Mouse (Mus musculus): ENCODE results near the gene Tmem140.

Gene Tmem140

DNA sequence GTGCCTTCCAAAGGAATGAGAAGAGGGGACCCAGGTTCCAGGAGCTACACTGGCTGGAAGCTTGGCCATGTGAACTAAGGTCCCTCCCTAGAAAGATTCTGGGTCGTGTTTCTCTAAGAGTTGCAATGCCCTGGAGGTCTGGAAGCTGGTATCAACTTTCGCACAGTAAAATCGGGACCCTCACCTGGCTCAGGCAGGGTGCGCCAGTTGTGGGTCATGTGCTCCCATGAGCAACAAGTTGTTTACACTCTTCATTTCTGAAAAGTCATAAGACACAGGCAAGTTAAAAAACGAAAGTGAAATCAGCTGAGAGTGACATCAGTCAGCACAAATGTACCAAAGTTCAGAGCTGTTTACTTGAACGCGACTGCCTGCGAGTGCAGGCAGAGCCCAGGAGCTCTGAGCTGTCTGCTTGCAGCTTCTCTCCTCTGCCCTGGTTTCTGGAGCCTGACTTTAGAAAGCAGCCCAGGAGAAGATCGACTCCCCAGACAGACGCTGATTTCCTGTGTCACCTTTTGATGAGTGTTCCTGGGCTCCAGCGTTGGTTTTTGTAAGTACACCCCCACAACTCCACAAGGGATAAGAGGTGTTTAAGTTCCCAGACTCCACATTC, at the start of gene Tmem140:
Tmem140 (plus strand) TSS at position 356 of the 613 bp plus-strand sequence.
- in situ Hi-C loops (cut with MboI, MseI) = no loop called here

DNA sequence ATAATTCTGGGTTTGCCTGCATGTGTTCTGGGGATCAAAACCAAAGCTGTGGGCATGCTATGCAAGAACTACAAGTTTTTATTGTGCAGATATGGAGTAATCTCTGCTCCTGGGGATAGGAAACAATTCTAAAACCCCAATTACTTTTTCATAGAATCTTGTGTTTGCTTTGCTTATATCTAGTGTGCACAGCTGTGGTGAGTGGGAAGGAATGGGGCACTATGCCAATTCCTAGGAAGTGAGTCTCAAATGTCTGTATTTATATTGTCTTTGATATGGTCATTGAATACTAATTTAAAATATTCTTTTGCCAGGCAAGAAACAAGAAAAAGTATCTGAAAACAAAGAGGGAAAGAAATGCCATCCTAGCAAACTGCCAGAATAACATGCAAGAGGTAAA, 38.5 kb upstream of the Tmem140 start:
- in situ Hi-C loops (cut with MboI, MseI) = no loop called here

DNA sequence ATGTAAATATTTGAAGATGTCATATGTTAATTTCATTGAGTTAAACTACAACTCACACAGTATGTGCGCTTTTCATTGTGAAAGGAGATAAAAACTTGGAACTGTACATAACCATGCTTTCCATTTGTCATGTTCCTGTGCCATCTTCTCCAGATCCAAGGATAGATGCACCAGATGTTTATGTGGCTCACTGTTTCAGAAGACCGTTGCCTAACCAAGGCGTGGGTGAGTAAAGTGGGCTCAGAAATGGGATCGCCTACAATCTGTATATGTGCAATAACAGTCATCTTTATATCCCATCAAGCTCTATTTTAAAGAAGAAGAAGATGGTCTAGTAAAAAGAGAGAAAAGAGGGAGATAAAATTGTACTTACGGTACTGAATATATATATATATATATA, 30.6 kb upstream of the Tmem140 start:
- in situ Hi-C loops (cut with MboI, MseI) = no loop called here

DNA sequence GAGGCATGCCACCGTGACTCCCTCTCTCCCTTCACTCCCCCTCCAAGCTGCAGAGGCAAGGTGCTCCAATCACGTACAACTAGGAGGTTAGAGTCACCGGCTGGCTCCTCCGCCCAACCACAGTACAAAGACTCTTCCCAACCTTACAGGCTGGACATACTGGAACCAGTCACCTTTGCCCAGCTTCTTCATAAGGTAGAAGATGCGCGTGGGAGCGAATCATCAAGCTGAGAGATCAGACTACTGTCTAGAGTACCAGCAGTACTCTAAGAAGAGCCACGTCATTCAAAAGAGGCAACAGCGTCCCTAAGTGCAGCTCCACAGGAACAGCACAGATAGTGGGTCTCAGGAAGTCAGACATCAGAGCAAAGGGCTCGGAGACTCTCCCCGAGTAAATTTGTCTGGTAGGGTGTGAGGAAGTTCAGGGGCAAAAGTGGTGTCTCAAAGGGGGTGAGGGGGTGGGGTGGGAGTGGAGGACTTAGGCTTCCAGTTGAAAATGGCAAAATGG, 1.3 kb upstream of the Tmem140 start:
- in situ Hi-C loops (cut with MboI, MseI) = no loop called here

DNA sequence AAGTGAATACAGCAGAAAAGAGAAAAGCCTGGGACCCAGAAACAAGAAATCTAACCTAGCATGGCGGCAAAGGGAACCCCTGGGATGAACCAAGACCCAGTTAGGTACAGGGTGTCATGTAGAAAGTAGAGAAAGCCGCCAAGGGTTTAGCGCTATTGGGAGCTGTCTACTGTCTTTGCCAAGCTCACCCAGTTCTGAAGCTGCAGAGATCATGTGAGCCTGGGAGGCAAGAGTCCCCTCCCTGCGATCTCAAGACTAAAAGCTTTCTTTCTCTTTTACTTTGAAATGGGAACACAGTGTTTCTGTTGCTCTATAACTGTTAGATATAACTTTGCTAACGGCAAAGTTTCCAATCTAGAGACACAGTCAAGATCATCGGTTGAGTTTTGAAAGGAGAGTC, 565 bp upstream of the Tmem140 start:
- in situ Hi-C loops (cut with MboI, MseI) = no loop called here

DNA sequence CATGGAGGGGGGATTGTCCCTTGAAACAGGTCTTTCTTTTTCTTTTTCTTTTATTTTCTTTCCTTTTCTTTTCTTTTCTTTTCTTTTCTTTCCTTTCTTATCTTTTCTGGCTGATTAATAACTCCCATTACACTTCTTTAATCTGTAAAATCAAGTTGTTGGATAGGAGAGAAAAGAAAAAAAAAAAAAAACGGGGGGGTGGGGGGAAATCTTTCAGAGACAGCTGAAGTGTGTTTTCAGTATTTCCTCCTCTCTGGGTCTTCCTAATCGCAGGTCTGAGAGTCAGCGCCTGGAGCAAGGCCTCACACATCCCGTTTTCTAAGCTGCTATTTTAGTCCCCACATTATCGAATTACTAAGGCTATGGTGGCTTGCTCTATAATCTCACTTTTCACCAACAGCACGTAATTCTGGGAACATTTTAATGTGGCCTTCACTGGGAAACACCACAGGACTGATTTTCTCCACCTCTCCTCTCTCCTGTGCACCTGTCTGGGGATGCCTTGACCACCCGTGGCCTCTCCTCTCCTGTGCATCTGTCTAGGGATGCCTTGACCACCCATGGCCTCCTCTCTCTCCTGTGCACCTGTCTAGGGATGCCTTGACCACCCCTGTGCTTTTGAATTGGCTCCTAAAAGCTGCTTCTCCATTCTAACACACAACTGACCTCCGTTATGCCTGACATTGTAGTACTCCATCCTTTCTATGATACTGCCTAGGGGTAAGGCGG, 1.0 kb downstream of the Tmem140 start:
- in situ Hi-C loops (cut with MboI, MseI) = no loop called here

DNA sequence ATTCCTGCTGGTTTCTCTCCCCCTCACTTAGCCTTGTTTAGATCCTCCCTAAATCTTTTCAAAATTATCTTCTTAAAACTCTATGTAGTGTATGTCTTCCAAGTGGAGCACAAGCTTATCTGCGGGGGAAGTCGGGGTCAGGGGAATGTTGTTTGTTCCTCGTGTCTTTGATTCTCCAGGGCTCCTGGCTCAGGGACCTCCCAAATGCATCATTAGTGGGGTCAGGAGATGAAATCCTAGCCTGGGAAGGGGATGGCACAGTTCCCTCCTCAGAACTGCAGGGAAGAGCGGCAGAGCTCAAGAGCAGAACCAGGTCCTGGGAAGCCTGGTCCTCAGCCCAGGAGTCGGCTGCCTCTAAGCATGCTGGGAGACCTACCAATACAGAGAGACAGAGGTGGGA, 2.3 kb downstream of the Tmem140 start:
- in situ Hi-C loops (cut with MboI, MseI) = no loop called here

DNA sequence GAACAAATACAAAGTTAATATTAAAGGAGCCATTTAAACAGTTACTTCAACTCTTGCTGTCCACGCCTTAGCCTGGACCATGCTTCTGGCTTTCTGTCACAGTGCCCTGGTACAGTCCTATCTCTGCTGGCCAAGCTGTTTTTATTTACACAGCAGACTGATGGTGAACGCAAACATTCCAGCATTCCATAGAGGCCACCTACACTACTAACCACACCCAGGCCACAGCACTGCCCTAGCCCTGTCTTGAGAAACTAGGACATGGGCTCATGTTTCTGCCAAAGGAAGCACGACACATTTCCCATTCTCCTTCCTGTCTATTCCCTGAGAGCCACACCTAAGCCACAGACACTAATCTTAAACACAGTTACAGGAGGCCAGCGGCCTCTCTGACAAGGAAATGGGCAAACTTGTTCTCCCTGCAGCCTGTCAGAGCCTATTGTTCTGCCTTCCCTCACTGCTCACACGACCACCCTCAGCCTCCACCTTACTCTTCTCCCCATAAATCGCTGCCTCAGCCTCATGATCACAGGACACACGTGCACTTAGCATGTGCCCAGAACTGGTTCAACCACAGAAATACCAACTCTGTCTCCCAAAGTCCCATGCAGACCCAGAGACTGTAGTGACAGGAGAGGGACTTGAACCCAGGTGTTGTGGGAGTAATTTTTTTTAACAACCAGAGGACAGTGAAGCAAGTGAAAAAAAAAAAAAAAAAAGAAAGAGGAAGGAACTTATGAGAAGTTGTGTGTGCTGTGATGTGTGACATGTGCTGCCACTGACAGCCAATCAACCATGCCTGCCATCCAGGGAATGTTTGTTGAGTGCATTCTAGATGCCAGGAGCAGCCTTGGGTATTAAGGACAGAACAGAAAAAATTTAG, 3.0 kb downstream of the Tmem140 start:
- in situ Hi-C loops (cut with MboI, MseI) = no loop called here

DNA sequence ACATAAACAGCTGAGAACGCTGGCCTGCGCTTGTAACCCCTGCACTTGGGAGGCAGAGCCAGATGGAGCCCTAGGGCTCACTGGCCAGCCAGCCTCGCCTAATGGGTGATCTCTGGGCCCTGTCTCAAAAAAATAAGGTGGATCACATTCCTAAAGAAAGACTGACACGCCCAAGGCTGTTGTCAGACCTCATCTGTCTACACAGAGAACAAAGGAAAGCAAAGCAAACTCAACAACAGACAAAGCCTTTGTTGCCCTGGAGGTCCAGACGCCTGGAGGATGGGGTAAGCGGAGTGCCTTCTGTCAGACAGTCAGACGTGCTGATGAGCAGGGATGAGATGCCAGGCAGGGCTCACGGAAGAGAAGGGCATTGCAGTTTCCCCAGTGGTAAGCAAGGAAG, 3.8 kb downstream of the Tmem140 start:
- in situ Hi-C loops (cut with MboI, MseI) = no loop called here

DNA sequence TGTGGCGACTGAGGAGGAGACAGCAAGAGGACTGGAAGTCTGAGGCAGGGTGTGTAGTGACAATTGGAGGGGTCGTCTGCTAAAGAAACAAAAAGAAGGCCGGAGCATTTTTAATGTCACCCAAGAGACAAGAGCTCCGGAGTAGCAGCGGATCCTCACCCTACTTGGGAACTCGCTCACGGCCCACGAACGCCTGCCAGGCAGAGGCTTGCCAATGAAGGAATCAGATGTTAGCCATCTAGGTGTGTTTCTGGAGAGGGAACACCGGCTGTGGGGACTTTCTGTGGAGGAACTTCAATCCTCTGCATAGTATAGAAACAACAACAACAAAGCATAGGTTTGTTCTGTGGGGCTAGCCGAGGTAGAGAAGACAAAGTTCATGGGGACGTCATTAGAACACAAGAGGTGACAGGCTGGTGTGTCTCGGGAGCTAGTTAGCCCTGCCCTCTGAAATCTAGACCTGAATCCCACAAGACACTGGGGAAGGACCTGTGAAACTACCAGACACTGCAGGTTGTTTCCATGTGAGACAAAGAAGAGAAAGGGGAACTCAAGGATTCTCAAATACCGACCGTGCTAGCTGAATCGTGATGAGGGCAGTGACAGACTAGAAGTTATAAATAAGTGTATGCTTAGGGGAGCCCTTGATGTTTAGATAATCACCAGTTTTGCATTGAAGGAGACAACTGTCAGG, 4.5 kb downstream of the Tmem140 start:
- in situ Hi-C loops (cut with MboI, MseI) = no loop called here

DNA sequence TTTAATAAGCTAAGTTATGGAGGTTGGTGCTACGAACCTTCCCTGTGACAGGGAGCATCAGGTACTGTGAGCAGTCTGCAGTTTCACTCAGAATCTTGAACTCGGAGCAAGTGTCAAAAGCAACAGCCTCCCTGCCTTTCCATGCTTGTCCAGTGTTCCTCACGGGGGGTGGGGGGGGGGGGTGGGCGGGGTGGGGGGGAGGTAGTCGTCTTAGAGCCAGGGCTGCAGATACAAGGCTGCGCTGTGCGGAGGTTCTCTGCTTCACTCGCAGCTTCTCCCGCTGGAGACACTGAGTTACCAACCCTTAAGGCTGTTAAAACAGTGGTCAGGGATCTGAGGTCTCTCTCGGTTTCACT, 5.0 kb downstream of the Tmem140 start:
- in situ Hi-C loops (cut with MboI, MseI) = no loop called here

DNA sequence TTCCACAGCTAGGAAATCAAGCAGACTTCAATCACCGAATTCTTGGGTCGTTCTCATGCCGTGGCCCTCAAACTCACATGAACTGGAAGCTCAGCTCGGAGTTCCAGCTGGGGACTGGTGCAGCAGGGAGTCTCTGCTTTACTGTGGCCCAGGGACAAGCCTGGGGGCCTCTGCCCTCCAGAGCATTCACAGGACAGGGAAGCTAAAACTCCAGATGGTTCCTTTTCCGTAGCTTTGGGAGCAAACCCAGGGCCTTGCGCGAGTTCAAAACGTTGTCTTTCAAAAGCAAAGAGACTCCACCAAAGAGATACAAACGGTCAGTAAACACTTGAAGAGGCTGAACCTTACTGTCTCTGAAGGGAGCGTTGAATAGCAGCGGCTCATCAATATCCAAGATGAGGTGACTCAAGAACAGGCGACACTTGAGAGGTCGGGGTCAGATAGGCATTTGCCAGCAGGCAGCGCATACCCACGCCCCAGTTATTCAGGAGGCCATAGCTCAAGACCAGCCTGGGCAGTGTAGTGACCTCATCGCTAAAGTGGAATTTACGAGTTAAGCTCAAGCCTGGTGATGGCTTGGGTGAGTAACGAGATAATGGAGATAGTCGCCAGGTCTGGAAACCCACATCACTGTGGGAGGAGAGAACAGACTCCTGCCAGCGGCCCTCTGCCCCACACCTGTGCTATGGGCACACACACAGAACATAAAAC, 5.7 kb downstream of the Tmem140 start:
- in situ Hi-C loops (cut with MboI, MseI) = no loop called here

DNA sequence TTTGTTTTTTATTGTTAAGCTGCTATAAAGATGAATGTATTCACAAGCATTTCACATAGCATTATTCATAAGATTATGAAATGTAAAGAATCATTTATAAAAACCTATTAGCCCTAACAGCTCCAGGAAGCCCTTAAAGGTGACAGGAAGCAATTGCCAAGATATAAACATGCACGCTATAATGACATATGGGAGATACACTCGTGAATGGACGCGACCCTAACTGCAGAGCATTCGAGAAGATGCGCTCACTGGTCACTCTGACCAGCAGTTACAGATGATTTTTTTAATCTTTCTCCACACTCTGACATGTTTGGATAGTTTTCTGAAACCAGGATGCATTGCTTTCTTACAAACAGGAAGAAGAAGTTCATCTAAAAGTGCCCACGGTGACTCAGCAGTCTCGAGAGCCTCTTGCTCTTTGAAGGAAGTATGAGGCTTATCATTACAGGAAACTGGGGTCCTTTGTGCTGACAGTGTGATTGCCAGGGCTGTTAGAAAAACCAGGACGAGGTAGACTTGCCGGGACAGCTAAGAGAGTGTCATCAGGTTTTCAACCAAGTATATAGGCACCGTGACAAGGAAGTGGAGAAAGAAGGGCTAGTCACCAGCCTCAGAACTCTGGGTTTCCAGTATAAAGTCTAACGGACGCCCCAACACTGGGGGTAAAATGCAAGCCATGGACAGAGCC, 6.4 kb downstream of the Tmem140 start:
- in situ Hi-C loops (cut with MboI, MseI) = no loop called here

DNA sequence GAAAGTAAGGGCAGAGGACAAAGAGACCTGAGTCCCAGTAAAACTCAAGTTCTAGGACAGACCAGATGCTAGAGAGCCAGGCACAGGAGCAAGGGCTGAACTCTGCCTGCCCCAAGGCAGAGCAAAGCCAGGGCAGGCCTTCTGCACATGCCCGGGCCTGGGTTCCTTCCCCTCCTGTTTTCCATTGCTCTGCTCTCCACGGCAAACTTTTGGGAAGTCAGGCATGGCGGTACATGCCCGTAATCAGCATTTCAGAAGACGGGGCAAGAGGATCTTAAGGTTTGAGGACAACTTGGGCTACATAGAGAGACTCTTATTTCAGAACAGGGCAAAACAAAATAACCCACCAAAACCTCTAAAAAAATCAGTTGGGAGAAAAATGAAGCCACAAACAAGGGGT, 7.2 kb downstream of the Tmem140 start:
- in situ Hi-C loops (cut with MboI, MseI) = no loop called here

DNA sequence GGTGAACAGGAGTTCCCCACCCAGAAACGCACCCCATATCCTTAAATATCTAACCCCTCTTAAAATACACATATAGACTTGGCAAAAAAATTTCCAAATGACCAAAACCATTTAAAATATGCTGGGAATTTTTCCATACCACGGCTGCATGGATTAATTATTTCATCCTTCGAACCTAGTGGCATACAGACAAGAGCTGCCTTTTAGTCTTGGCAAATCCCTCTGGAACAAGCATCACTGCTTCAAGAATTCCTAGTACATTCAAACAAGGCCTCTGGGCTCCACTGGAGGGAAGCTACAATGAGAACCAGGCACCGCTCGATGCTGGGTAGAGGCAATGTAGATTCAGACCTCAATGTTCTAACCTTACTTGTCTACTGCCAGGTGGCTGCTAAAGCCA, 7.8 kb downstream of the Tmem140 start:
- in situ Hi-C loops (cut with MboI, MseI) = no loop called here

DNA sequence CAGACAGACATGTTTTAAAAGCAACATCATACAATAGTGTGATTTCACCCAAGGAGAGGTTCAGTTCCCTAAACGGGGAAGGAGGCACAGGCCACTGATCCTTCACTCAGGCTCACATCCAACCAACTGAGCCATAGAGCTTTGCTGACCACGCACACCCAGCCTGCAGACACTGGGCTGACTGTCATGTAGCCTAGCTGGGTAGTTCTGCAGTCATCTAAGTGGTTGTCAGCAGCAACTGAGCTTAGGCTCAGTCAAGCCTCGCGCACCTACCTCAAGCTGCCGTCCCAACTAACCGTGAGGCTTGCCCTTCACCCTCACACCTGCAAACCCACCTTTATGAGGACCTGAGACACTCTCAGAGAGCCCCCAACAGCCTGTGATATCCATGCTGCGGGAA, 9.0 kb downstream of the Tmem140 start:
- in situ Hi-C loops (cut with MboI, MseI) = no loop called here

DNA sequence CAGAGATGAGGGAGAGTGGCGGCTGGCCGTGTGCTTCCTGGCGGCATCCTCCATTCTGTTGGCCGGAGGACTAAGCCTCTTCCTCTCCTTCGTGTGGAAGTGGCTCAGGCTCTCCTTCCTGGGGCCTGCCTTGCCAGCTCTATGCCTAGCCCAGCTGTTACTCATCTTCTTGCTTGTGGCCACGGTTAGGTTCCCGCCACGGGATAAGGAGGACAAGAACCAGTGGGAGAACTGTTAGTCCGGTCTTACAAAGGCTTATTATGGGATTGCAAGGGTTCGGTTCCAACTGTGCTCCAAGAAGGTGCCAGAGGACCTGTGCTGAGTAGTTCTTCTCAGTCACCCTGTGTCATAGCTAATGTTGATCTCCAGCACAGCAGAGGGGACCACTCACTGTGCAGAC, 9.9 kb downstream of the Tmem140 start:
- in situ Hi-C loops (cut with MboI, MseI) = no loop called here

DNA sequence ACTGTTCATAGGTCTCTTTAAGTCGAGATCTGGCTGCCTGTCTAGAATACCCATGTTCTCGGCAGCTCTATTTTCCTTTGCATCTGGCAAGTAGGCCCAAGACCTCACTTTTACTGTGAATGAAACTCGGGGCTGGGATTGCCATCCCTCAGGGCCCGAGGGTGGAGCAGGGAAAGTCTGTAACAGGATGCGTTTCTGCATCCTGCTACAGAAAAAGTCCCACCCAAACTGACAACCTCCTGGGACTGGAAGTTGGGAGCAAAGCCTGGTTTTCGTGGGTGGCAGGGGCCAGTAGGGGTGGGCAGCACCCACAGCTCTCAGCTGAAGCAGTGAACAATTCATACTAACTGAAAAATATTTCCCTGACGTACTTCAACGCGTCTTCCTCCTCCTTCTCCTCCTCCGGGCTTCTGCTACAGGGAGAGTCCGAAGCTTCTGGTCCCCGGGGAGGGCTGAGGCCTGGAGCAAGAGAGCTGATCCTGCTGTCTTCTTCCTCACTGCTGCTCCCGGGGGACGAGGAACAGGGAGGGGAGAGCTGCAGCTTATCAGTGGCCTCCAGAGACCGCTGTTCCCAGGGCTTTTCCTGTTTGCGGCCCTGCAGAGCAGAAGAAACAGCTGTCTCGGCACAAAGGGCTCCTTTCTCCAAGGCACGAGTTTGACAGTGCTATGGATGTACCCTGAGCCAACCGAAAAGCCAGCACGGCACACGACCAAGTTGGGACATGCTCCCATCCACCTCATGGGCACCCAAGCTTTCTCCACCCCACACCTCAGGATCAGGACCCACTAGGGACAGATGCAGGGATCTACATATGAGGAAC, 11.4 kb downstream of the Tmem140 start:
- in situ Hi-C loops (cut with MboI, MseI) = no loop called here

DNA sequence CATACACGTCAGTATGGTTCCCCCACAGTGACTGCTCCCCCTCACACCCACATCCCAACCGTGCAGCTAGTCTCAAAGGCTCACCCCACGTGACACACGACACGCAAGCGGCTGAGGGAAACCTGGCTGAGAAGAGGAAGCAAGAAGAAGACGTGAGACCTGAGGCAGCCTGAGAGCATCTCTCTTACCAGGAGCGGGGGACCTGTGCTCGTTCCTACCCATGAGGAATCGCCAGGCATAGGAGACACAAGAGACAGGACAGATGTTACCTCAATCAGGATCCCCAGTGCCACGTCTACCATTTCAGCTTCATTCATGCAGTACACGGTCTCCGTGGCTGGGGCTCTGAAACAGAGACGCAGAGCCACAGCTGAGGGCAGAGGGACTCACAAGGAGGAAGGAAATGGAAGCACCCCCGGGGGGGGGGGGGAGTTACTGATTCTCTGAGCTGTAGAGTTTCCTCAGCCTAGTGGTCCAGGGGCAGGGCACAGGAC, 12.4 kb downstream of the Tmem140 start:
- in situ Hi-C loops (cut with MboI, MseI) = no loop called here
